Mouse (Mus musculus): Measurements from ENCODE around the gene Usp28. TPM values are rescaled to one million over a fixed set of nuclear protein-coding genes. Genes with fewer than 3 reads are reported as not detected.

The Usp28 gene
- polyA plus RNA-seq, 1 experiment from 2014 or later: 20.7 TPM

GRCm38 (mm10) chr9:48984320-48984844 lies 793 bp upstream of the Usp28 start:
- TF ChIP-seq CTCF (IDR thresholded peaks at IDR 0.05): no peak
- POLR2A ChIA-PET: no interaction called here
- H3K27me3 ChIP-seq: no peaks in the 10 kb centered on the region
- no peak for DNase-seq (ENCODE audit: low read depth, low spot score)
- ATAC-seq: no peak
- CTCF ChIA-PET: no interaction called here
- in situ Hi-C loops (cut with MboI; ENCODE audit: low pct_unique_long_range_greater_than_20kb): no loop called here

GRCm38 (mm10) chr9:48985708-48986088 lies 523 bp downstream of the Usp28 start:
- H3K27me3 ChIP-seq: no peaks in the 10 kb centered on the region
- ChIA-PET CTCF (no interaction called here), POLR2A (interaction anchor here (0.6 kb wide), 1 partner anchor 9 kb away, joined by 3 read pairs; no protein-coding TSS in a partner anchor)
- ATAC-seq (no peak), DNase-seq (ENCODE audit: low read depth, low spot score) (no peak)
- TF ChIP-seq CTCF (IDR thresholded peaks at IDR 0.05): no peak
- in situ Hi-C loops (cut with MboI; ENCODE audit: low pct_unique_long_range_greater_than_20kb): no loop called here

DNA sequence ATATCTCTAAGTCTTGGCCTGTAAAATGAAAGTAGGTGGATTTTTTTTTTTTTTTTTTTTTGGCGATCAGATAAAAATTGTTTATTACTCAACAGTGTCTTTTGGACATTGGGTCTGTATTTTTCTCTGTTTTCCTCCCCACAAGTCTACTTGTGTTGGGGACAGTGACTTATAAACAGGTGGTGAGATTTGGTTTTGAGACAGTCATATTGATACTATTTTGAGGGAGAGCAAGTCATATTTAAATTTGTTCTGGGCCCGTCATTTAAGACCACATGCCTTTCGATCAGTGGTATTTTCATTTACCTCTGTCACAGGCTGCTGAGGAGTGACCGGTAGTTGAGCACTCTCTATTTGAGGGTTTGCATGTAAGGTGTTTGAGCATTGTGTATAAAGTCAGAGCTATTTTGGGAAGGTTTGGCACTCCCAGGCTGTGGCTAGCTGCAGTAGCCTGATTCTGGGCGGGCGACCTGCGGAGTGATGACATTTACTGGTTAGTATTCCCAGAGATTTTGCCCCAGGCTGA lies 1.5 kb downstream of the Usp28 start:
- DNase-seq (ENCODE audit: low read depth, low spot score) (no peak), ATAC-seq (no peak)
- TF ChIP-seq CTCF (IDR thresholded peaks at IDR 0.05): no peak
- ChIA-PET POLR2A (interaction anchor here (0.6 kb wide), 1 partner anchor 1436 kb away, joined by 3 read pairs; no protein-coding TSS in a partner anchor), CTCF (interaction anchor here (0.9 kb wide), 1 partner anchor 9 kb away, joined by 4 read pairs; no protein-coding TSS in a partner anchor)
- in situ Hi-C loops (cut with MboI; ENCODE audit: low pct_unique_long_range_greater_than_20kb): no loop called here
- H3K27me3 ChIP-seq: no peaks in the 10 kb centered on the region

DNA sequence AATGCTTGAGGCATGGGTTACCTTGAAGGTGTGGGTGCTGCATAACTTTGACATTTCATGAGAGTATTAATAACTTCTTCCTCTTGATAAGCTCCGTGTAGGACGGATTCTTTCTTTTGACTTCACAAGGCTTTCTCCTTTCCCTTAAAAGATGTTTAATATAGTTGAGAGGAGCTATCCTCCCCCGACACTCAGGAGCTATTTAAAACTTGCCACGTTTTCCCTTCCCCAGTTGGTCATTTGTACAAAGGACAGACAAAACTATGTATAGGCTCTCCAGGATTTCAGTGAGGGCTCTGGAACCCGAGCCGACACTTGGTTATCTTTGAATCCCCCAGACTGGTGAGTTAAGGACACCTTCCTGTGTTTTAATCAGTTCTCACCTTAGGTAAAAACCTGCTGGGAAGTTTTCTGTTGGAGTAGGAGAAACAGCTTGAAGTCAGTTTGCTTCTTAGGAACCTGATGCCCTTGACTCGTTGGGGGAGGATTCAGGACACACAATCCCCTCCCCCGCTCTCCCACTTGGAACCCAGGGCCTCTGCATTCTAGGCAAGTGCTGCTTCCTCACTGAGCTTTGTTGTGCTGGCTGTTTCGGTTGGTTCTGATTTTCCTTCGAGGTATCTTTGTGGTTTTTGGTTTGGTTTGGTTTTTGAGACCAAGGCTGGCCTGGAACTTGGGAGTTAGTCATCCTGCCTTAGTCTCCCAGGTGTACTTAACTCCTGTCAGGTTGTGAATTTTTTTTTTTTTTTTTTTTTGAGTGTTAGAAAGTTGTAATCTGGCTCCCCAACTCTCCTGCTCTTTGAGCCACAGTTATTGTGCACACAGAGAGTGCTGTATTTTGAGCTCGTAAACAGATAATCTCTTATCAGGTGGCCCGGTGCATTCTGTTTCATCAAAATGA lies 2.3 kb downstream of the Usp28 start:
- TF ChIP-seq CTCF (IDR thresholded peaks at IDR 0.05): no peak
- CTCF ChIA-PET: interaction anchor here (0.9 kb wide), 1 partner anchor 8 kb away, joined by 4 read pairs; no protein-coding TSS in a partner anchor
- DNase-seq (ENCODE audit: low read depth, low spot score) (no peak), ATAC-seq (no peak)
- in situ Hi-C loops (cut with MboI; ENCODE audit: low pct_unique_long_range_greater_than_20kb): no loop called here
- POLR2A ChIA-PET: interaction anchor here (0.6 to 0.7 kb wide), 2 partner anchors 440 to 1437 kb away, joined by 3 to 4 read pairs; no protein-coding TSS in a partner anchor
- H3K27me3 ChIP-seq: no peaks in the 10 kb centered on the region

- DNase-seq (ENCODE audit: low read depth, low spot score) (no peak), ATAC-seq (no peak)
- no peak for TF ChIP-seq CTCF (IDR thresholded peaks at IDR 0.05)
- H3K27me3 ChIP-seq: no peaks in the 10 kb centered on the region
- in situ Hi-C loops (cut with MboI; ENCODE audit: low pct_unique_long_range_greater_than_20kb): no loop called here
- CTCF ChIA-PET: interaction anchor here (1.6 kb wide), 1 partner anchor 19 kb away, joined by 3 read pairs; no protein-coding TSS in a partner anchor
- POLR2A ChIA-PET: no interaction called here
Observed at GRCm38 (mm10) chr9:48991671-48992070, 6.5 kb downstream of the Usp28 start.

GRCm38 (mm10) chr9:48994779-48995178 lies 9.6 kb downstream of the Usp28 start:
- ATAC-seq (no peak), DNase-seq (ENCODE audit: low read depth, low spot score) (no peak)
- ChIA-PET POLR2A (no interaction called here), CTCF (no interaction called here)
- in situ Hi-C loops (cut with MboI; ENCODE audit: low pct_unique_long_range_greater_than_20kb): no loop called here
- no peak for TF ChIP-seq CTCF (IDR thresholded peaks at IDR 0.05)
- H3K27me3 ChIP-seq: no peaks in the 10 kb centered on the region

GRCm38 (mm10) chr9:48995735-48996134 lies 10.6 kb downstream of the Usp28 start:
- no peaks in the 10 kb centered on the region for H3K27me3 ChIP-seq
- in situ Hi-C loops (cut with MboI; ENCODE audit: low pct_unique_long_range_greater_than_20kb): no loop called here
- DNase-seq (ENCODE audit: low read depth, low spot score) (no peak), ATAC-seq (no peak)
- CTCF ChIA-PET: interaction anchor here (0.9 to 1.7 kb wide), 2 partner anchors 9 to 10 kb away, joined by 3 to 4 read pairs; no protein-coding TSS in a partner anchor
- peak; percentile 21 for TF ChIP-seq CTCF (IDR thresholded peaks at IDR 0.05)
- POLR2A ChIA-PET: no interaction called here

DNA sequence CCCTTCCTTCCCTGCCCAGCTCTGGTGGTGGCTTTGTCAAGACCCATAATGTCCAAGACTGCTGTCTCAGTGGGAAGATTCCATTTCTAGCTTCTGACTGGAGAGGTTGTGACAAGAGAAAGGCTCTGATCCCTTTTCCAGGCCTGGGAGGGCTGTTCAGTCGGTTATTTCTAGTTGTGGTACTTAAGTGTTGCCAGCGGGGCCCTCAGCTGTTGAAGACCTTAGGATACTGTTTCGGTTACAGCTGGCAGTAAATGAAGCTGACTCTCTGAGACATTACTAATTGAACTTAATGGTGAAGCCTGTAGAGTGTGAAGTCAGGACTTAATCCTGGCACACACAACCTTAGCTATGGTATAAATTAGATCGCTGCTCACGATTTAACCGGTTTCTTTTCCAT lies 14.1 kb downstream of the Usp28 start:
- TF ChIP-seq CTCF (IDR thresholded peaks at IDR 0.05): no peak
- in situ Hi-C loops (cut with MboI; ENCODE audit: low pct_unique_long_range_greater_than_20kb): no loop called here
- ChIA-PET POLR2A (interaction anchor here (1.4 kb wide), 1 partner anchor 9 kb away, joined by 3 read pairs; no protein-coding TSS in a partner anchor), CTCF (interaction anchor here (1.0 to 1.4 kb wide), 3 partner anchors 9 to 82 kb away, joined by 4 to 5 read pairs (median 4); partner anchors contain the start of gene Tmprss5)
- no peak for DNase-seq (ENCODE audit: low read depth, low spot score)
- ATAC-seq: no peak
- no peaks in the 10 kb centered on the region for H3K27me3 ChIP-seq

- H3K27me3 ChIP-seq: no peaks in the 10 kb centered on the region
- ChIA-PET CTCF (no interaction called here), POLR2A (no interaction called here)
- DNase-seq (ENCODE audit: low read depth, low spot score): no peak
- in situ Hi-C loops (cut with MboI; ENCODE audit: low pct_unique_long_range_greater_than_20kb): no loop called here
- no peak for TF ChIP-seq CTCF (IDR thresholded peaks at IDR 0.05)
- ATAC-seq: no peak
Observed at GRCm38 (mm10) chr9:49015824-49016223, 30.6 kb downstream of the Usp28 start.

DNA sequence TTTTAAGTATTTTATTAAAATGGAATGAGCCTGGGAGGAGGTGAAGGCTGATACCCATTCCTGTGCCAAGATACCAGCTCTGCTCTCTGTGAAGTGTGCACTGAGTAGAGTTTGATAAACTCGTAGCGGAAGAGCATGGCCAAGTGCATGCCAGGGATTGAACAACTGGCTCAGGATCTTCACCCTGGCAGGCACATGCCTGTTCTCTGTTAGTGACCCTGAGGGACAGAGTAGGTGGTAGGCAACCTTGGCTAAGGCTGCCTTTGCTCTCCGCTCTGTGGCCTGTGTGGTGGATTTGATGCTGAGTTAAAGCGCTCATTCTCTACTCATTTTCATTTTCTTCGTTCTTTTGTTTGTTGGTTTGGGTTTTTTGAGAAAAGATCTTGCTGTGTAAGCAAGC lies 36.1 kb downstream of the Usp28 start:
- no peak for DNase-seq (ENCODE audit: low read depth, low spot score)
- in situ Hi-C loops (cut with MboI; ENCODE audit: low pct_unique_long_range_greater_than_20kb): no loop called here
- no peak for ATAC-seq
- no peak for TF ChIP-seq CTCF (IDR thresholded peaks at IDR 0.05)
- ChIA-PET POLR2A (no interaction called here), CTCF (no interaction called here)
- H3K27me3 ChIP-seq: no peaks in the 10 kb centered on the region

DNA sequence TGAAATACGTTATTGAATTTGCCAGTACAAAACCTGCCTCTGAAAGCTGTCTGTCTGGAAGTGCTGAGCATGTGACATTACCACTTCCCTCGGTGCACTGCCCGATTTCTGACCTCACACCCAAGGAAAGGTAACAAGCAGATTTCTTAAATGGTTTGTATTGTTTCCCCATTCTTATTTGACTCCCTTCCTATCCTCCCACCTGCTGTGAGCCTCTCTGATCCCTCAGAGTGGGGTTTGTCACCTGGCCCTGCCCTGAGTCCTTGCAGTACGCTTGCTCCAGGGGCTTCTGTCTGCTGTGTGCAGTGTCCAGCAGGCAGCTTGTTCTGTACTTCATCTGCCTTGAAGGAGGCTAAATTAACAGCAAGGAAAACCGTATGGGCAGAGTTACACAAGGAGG lies 38.8 kb downstream of the Usp28 start:
- ATAC-seq (no peak), DNase-seq (ENCODE audit: low read depth, low spot score) (no peak)
- in situ Hi-C loops (cut with MboI; ENCODE audit: low pct_unique_long_range_greater_than_20kb): no loop called here
- POLR2A ChIA-PET: no interaction called here
- no peaks in the 10 kb centered on the region for H3K27me3 ChIP-seq
- TF ChIP-seq CTCF (IDR thresholded peaks at IDR 0.05): no peak
- CTCF ChIA-PET: no interaction called here

All from Patski (cell line).